Mouse (Mus musculus) adrenal gland, adult 8-10 months (tissue): Measurements from ENCODE around the gene Olfr1425. TPM values are rescaled to one million over a fixed set of nuclear protein-coding genes. Genes with fewer than 3 reads are reported as not detected.
"Not testable (repeated sequence)": the region's sequence is repeated elsewhere in the genome, so short reads cannot be mapped to it uniquely, and the experiment has no call there.

Source experiments
- DNase-seq: peaks from one replicate; pipeline ENCODE4 v3.0.0; 2022
- total RNA-seq, 4 experiments: library from RNA; stranded (reverse); gene quantifications; 2 replicates each; pipeline ENCODE4 v1.2.4; 2022

Gene Olfr1425
- not detected for total RNA-seq

- DNase-seq: not testable (repeated sequence)
These were observed at the start of gene Olfr1425 for GRCm38 (mm10) chr19:12077631-12078030. TSS of gene Olfr1425 (minus strand) at chr19:12077731.

DNA sequence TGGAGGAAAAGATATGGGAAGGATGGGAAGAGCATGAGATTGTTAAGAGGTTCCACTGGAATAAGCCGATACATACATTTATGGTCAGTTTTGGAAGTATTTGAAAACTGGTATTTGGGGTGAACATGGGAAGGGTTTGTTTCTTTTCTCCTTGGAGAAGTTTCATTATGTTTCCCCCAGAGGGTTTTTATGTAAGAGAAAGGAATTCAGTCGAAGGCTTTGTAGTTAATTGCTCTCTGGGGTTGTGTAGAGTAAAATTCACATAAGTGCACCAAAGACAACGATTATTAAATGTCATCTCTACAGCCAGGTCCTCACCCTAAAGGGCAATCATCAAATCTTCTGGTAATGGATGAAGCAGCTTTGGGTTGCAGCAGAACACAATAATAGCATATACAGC is 45.6 kb upstream of the Olfr1425 start, which contains the start of gene Olfr76:
Gene Olfr76, minus strand, starts transcription at position 101 of the 400 bp plus-strand sequence.
- no peak for DNase-seq

- no peak for DNase-seq
These were observed 38.9 kb upstream of the Olfr1425 start for GRCm38 (mm10) chr19:12116464-12116863.

GRCm38 (mm10) chr19:12115797-12116196 is 38.3 kb upstream of the Olfr1425 start, which contains the start of gene Olfr1428:
TSS of gene Olfr1428 (minus strand) at chr19:12115897.
- no peak for DNase-seq

- DNase-seq: no peak
These were observed 36.3 kb upstream of the Olfr1425 start for GRCm38 (mm10) chr19:12113807-12114206.

DNA sequence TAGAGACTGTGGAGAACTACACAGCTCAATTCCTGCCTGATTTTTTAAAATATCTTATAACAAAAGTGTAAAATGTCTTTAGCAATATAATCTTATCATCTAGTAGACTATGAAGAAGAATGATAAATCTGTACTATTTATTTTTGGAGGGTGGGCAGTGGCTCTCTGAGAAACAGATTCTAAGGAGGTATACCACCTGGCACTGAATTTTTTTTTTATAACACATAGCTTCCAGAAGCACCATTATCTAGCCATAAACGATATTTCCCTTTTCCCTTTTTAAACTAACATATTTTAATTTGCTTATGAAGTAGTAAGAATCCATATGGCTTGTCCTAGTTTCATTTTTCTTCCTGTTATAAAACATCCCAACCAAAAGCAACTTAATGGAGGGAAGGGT is 27.0 kb upstream of the Olfr1425 start:
- no peak for DNase-seq

GRCm38 (mm10) chr19:12103234-12103633 is 25.7 kb upstream of the Olfr1425 start, which contains the start of gene Olfr1427:
TSS of gene Olfr1427 (minus strand) at chr19:12103334.
- no peak for DNase-seq

- no peak for DNase-seq
These were observed 14.4 kb upstream of the Olfr1425 start, which contains the start of gene Olfr1426 for GRCm38 (mm10) chr19:12091913-12092312. TSS of gene Olfr1426 (minus strand) at chr19:12092013.

DNA sequence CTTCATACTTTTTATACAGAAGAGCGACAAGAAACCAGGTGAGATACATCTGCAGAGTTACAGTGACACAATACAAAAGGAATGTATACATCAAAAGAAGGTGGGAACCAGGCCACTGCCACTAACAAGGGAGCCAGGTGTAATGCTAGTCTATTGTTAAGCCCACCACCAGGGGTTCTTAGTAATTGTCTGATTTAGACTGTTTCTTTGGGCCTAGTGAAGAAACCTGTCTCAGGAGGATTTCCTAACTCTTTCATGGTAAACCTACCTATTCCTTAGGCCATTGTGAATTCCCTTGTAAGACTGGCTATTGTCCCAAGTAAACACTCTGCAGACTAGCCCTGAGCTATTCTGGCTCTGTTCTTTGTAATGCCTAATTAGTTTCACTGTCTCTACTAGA is 8.0 kb downstream of the Olfr1425 start:
- not testable (repeated sequence) for DNase-seq

DNA sequence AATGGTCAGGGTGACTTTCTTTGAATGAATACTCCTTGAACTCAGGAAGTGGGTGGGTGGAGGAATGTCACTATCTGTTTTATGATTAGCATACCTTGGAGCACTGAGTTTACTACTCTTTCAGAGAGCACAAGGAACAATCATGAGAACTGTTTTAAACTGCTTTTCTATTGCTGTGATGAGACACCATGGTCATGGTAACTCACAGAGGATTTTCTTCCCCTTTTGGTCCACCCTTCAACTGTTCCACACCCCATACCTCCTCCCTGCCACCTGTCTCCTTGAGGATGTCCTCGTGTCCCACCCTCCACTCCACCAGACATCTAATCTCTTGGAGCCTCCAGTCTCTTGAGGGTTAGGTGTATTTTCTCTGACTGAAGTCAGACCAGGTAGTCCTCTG is 9.7 kb downstream of the Olfr1425 start:
- not testable (repeated sequence) for DNase-seq

GRCm38 (mm10) chr19:12062582-12062981 is 14.9 kb downstream of the Olfr1425 start, which contains the start of gene Olfr1424:
TSS of gene Olfr1424 (minus strand) at chr19:12062682.
- DNase-seq: not testable (repeated sequence)

GRCm38 (mm10) chr19:12043163-12043562 is 34.4 kb downstream of the Olfr1425 start:
- no peak for DNase-seq

DNA sequence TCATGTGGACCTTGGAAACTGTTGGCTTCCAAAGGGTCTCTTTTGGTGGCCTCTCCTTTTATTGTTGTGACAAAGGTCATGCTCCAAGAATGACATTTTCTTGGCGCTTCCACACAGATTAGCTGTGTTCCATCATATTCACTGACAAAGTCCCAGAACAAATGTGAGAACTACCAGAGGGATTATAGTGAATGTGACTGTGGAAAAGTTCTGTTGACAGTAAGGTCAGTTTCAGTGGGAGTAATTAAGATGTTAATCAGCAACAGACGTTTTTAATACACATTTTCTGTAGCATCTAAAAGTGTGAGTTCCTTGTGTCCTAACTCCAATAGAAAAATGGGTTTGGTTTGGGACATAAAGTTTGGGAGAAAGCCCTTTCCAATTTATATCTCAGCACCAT is 36.3 kb downstream of the Olfr1425 start, which contains the start of gene Olfr1423:
Gene Olfr1423, minus strand, starts transcription at position 101 of the 400 bp plus-strand sequence.
- DNase-seq: no peak

GRCm38 (mm10) chr19:12037727-12038126 is 39.8 kb downstream of the Olfr1425 start:
- DNase-seq: no peak

- DNase-seq: no peak
These were observed 50.9 kb downstream of the Olfr1425 start for GRCm38 (mm10) chr19:12026606-12027005.

- DNase-seq: no peak
These were observed 52.2 kb downstream of the Olfr1425 start for GRCm38 (mm10) chr19:12025333-12025732.

- DNase-seq: no peak
These were observed 53.4 kb downstream of the Olfr1425 start for GRCm38 (mm10) chr19:12024149-12024548.

Other genes starting within 250 kb of the Olfr1425 start
- not detected for gene Olfr1417, start 238.5 kb downstream of the Olfr1425 start, total RNA-seq
- gene Olfr1418, start 216.7 kb downstream of the Olfr1425 start, total RNA-seq: not detected
- not detected for gene Olfr1419, start 202.6 kb downstream of the Olfr1425 start, total RNA-seq
- not detected for gene Olfr1420, start 191.2 kb downstream of the Olfr1425 start, total RNA-seq
- gene Patl1, start 165.3 kb downstream of the Olfr1425 start, total RNA-seq: 10 to 100 TPM; 23.1 to 28.0 (median 25.6) TPM
- gene Osbp, start 111.8 kb downstream of the Olfr1425 start, total RNA-seq: 100 to 1,000 TPM in 2 of 4 experiments, 10 to 100 TPM in 2; 96.8 to 109 (median 102) TPM
- gene Olfr1423, start 36.4 kb downstream of the Olfr1425 start, total RNA-seq: not detected
- gene Olfr1424, start 15.0 kb downstream of the Olfr1425 start, total RNA-seq: not detected
- not detected for gene Olfr1426, start 14.3 kb upstream of the Olfr1425 start, total RNA-seq
- not detected for gene Olfr1427, start 25.6 kb upstream of the Olfr1425 start, total RNA-seq
- not detected for gene Olfr1428, start 38.2 kb upstream of the Olfr1425 start, total RNA-seq
- not detected for gene Olfr76, start 45.5 kb upstream of the Olfr1425 start, total RNA-seq
- not detected for gene Olfr1555-ps1, start 92.4 kb upstream of the Olfr1425 start, total RNA-seq
- not detected for gene Olfr1431, start 122.9 kb upstream of the Olfr1425 start, total RNA-seq
- gene Olfr1432, start 154.9 kb upstream of the Olfr1425 start, total RNA-seq: not detected
- not detected for gene Olfr262, start 163.9 kb upstream of the Olfr1425 start, total RNA-seq
- gene Olfr235, start 183.3 kb upstream of the Olfr1425 start, total RNA-seq: not detected
- not detected for gene Olfr1434, start 202.1 kb upstream of the Olfr1425 start, total RNA-seq
- not detected for gene Olfr1436, start 221.4 kb upstream of the Olfr1425 start, total RNA-seq
- not detected for gene Olfr1437, start 247.4 kb upstream of the Olfr1425 start, total RNA-seq